Mouse (Mus musculus) common myeloid progenitor, adult 5-6 weeks (primary cell): ENCODE measurements around the gene Tmed10. TPM values are rescaled to one million over a fixed set of nuclear protein-coding genes. Genes with fewer than 3 reads are reported as not detected.

Experiments
- ATAC-seq: replicated peaks from 2 replicates; pipeline ENCODE4 v1.8.0; 2016; ENCODE audit warnings: low read depth, mild to moderate bottlenecking, moderate TSS enrichment, inconsistent platforms; ENCODE audit not compliant: poor library complexity, severe bottlenecking
- total RNA-seq: library from RNA; stranded (forward); fragments of 200-1000, 187-1606 nt; gene quantifications from 2 replicates; pipeline ENCODE4 v1.2.3, GENCODE M21; 2017

The Tmed10 gene
- total RNA-seq, 1 experiment from 2014 or later, result 156 TPM

- ATAC-seq, result 0 out of 2 replicates have a peak, but pooled peaks have one; percentile 10
Measured at GRCm38 (mm10) chr12:85338815-85339214, 35.8 kb downstream of the Tmed10 start.

GRCm38 (mm10) chr12:85337567-85338311 is 36.9 kb downstream of the Tmed10 start:
- no peak for ATAC-seq

GRCm38 (mm10) chr12:85330153-85330552 is 44.5 kb downstream of the Tmed10 start:
- no peak for ATAC-seq

- no peak for ATAC-seq
Measured at GRCm38 (mm10) chr12:85308651-85309050, 66.0 kb downstream of the Tmed10 start.

GRCm38 (mm10) chr12:85305247-85305892 is 69.3 kb downstream of the Tmed10 start:
- peak; percentile 87 for ATAC-seq

GRCm38 (mm10) chr12:85304725-85305124 is 69.9 kb downstream of the Tmed10 start:
- peak; percentile 37; the same call in 1 of the 2 replicates for ATAC-seq

- ATAC-seq, result no peak
Measured at GRCm38 (mm10) chr12:85303256-85303655, 71.4 kb downstream of the Tmed10 start.

- ATAC-seq, result no peak
Measured at GRCm38 (mm10) chr12:85298835-85299180, 75.8 kb downstream of the Tmed10 start.

GRCm38 (mm10) chr12:85298127-85298834 is 76.4 kb downstream of the Tmed10 start:
- no peak for ATAC-seq

- no peak for ATAC-seq
Measured at GRCm38 (mm10) chr12:85297345-85297997, 77.2 kb downstream of the Tmed10 start.

- ATAC-seq, result no peak
Measured at GRCm38 (mm10) chr12:85296915-85297314, 77.7 kb downstream of the Tmed10 start.

GRCm38 (mm10) chr12:85295506-85295905 is 79.1 kb downstream of the Tmed10 start:
- no peak for ATAC-seq

GRCm38 (mm10) chr12:85292906-85293305 is 81.7 kb downstream of the Tmed10 start:
- no peak for ATAC-seq

- no peak for ATAC-seq
Measured at GRCm38 (mm10) chr12:85292288-85292687, 82.4 kb downstream of the Tmed10 start.

GRCm38 (mm10) chr12:85291541-85291940 is 83.1 kb downstream of the Tmed10 start:
- no peak for ATAC-seq

GRCm38 (mm10) chr12:85290633-85291032 is 84.0 kb downstream of the Tmed10 start:
- ATAC-seq, result no peak

Other genes with a start within 250 kb of the Tmed10 start
- gene Rps6kl1, start 223.6 kb downstream of the Tmed10 start, total RNA-seq, result 0.15 TPM in 1 of 2 replicates, not detected in the other
- gene Pgf, start 197.1 kb downstream of the Tmed10 start, total RNA-seq, result not detected in 2 replicates
- gene Eif2b2, start 155.4 kb downstream of the Tmed10 start, total RNA-seq, result 82.3 and 89.5 TPM in 2 replicates
- gene Mlh3, start 104.2 kb downstream of the Tmed10 start, total RNA-seq, result 11.8 and 14.3 TPM in 2 replicates
- 46.1 and 81.3 TPM in 2 replicates for gene Acyp1, start 86.4 kb downstream of the Tmed10 start, total RNA-seq
- gene Zc2hc1c, start 86.3 kb downstream of the Tmed10 start, total RNA-seq, result 0.27 and 0.58 TPM in 2 replicates
- 30.5 and 33.5 TPM in 2 replicates for gene Nek9, start 35.5 kb downstream of the Tmed10 start, total RNA-seq
- gene Fos, start 99.0 kb upstream of the Tmed10 start, total RNA-seq, result 421 and 492 TPM in 2 replicates
- gene Jdp2, start 224.2 kb upstream of the Tmed10 start, total RNA-seq, result 16.7 and 20.9 TPM in 2 replicates